Mouse (Mus musculus) forebrain, postnatal 0 days (tissue): ENCODE data around the gene Vps35l. TPM values are rescaled to one million over a fixed set of nuclear protein-coding genes. Genes with fewer than 3 reads are reported as not detected.

ENCODE experiments used
- ATAC-seq: fragments of 200-750 bp; cut with Nextera tagmentation; 2 replicates; pipeline ENCODE4 v1.8.0; 2017; ENCODE audit warnings: mild to moderate bottlenecking, moderate library complexity
- DNase-seq: peaks from one replicate; pipeline ENCODE4 v3.0.0-alpha.2; 2015
- H3K27ac ChIP-seq: fragments of 300-500 bp; sonication (generic); 2 replicates; pipeline ENCODE4 v1.5.1; 2014; ENCODE audit warnings: low read depth, mild to moderate bottlenecking, antibody characterized with exemption, low read length, moderate library complexity, mixed read lengths
- H3K27me3 ChIP-seq: fragments of 300-500 bp; sonication (generic); 2 replicates; pipeline ENCODE4 v1.6.1; 2014; ENCODE audit warnings: mild to moderate bottlenecking, low read length, mixed read lengths; ENCODE audit not compliant: insufficient read depth
- H3K36me3 ChIP-seq: fragments of 300-500 bp; sonication (generic); 2 replicates; pipeline ENCODE4 v1.6.1; 2014; ENCODE audit warnings: mild to moderate bottlenecking, moderate library complexity; ENCODE audit not compliant: insufficient read depth
- H3K4me1 ChIP-seq: fragments of 300-500 bp; sonication (generic); 2 replicates; pipeline ENCODE4 v1.6.1; 2014; ENCODE audit warnings: antibody characterized with exemption; ENCODE audit not compliant: insufficient read depth
- H3K4me2 ChIP-seq: fragments of 300-500 bp; sonication (generic); 2 replicates; pipeline ENCODE4 v1.6.1; 2014; ENCODE audit warnings: low read depth, mild to moderate bottlenecking, moderate library complexity
- H3K4me3 ChIP-seq: fragments of 300-500 bp; sonication (generic); 2 replicates; pipeline ENCODE4 v1.5.1; 2014; ENCODE audit warnings: low read depth, low read length, mixed read lengths
- H3K9ac ChIP-seq: fragments of 300-500 bp; sonication (generic); 2 replicates; pipeline ENCODE4 v1.6.1; 2014; ENCODE audit warnings: mild to moderate bottlenecking
- H3K9me3 ChIP-seq: fragments of 300-500 bp; sonication (generic); 2 replicates; pipeline ENCODE4 v1.6.1; 2016; ENCODE audit warnings: low read length
- CTCF ChIP-seq: sonication (generic); IDR thresholded peaks from 2 replicates; pipeline ENCODE4 v1.5.1; 2016; ENCODE audit warnings: antibody characterized with exemption, control low read depth, low read depth
- WGBS: fragments of 180-500 bp; shearing (Covaris S2); extraction: QIAGEN DNeasy Blood & Tissue Kit; methylation state at CpG from one replicate; pipeline ENCODE4 v1.1.7; 2014; 5-methylcytosine and 5-hydroxymethylcytosine counted together
- polyA plus RNA-seq: library from polyadenylated mRNA; unstranded; fragments of >200 nt; fragmentation: Nextera tagmentation; extraction: Ambion mirVana; gene quantifications from 2 replicates; pipeline ENCODE4 v1.2.1, GENCODE M21; 2015
- total RNA-seq: library from RNA; depleted of rRNA; stranded (reverse); fragments of >200 nt; gene quantifications from 2 replicates; pipeline ENCODE4 v1.2.3, GENCODE M21; 2014; rRNA removed

Gene Vps35l
- total RNA-seq (89.7 and 105 TPM in 2 replicates), polyA plus RNA-seq (85.9 and 94.5 TPM in 2 replicates)

DNA sequence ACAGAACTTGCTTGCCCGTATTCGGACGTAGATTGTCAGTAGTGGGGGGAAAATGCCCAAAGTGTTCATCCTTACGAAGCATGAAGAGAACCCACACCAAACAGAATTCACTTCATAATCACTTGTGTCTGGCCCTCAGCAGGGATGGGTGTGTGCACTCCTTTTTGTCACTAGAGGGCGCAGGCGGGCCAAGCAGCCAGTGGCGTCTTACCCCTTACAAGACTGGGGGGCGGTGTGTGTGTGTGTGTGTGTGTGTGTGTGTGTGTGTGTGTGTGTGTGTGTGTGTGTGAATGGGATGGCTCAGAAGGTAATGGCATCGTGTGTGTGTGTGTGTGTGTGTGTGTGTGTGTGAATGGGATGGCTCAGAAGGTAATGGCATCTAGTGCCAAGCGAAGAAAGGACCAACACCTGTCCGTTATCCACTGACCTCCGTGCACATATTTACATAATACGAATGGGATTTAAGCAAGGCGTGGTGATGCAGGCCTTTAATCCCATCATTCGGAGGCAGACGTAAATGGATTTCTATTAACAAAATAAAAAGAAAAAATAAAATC, at the start of gene Vps35l:
TSS of gene Vps35l (plus strand) at position 252 of the 557 bp plus-strand sequence.
- no peaks in the 10 kb centered on the region for H3K9me3 ChIP-seq
- TF ChIP-seq CTCF, result peak; percentile 96
- under 1% methylated on average over 15 of the region's 16 CpGs for WGBS
- ATAC-seq (peak; percentile 90), DNase-seq (peak; percentile 93)
- H3K4me2 ChIP-seq, result peak within 1 kb of the TSS; percentile 68
- H3K27ac ChIP-seq, result peak within 1 kb of the TSS; percentile 93
- peak within 1 kb of the TSS; percentile 86 for H3K9ac ChIP-seq
- H3K36me3 ChIP-seq, result peaks cover 15% of the 10 kb centered on the region
- H3K27me3 ChIP-seq, result no peaks in the 10 kb centered on the region
- H3K4me3 ChIP-seq, result peak within 1 kb of the TSS; percentile 90
- H3K4me1 ChIP-seq, result 0 out of 2 replicates have a peak, but pooled peaks cover 9% of the 10 kb centered on the region

DNA sequence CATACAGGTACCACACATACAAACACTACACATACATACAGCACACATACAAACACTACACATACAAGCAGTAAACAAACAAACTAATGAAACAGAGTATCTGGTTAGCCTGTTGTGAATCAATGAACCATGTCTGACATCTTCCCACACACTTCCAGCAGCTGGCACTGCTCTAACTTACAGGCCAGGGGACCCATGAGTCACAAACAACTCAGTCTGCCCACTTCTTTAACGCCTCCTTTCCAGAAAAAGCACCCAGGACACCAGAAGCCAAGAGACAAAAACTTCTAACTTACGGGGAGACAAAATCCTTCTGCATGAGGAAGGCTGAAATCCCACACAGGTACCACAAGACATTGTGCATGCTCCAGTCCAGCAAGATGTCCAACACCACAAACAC, 48.7 kb upstream of the Vps35l start:
- H3K4me2 ChIP-seq, result no peak overlapping the region
- 96% methylated on average over 2 of the region's 2 CpGs for WGBS
- peaks cover 81% of the 10 kb centered on the region for H3K36me3 ChIP-seq
- no peak overlapping the region for H3K9ac ChIP-seq
- ATAC-seq, result no peak
- H3K27me3 ChIP-seq, result no peaks in the 10 kb centered on the region
- TF ChIP-seq CTCF, result no peak
- H3K4me1 ChIP-seq, result no peaks in the 10 kb centered on the region
- DNase-seq, result no peak
- no peak overlapping the region for H3K27ac ChIP-seq
- no peak overlapping the region for H3K4me3 ChIP-seq
- H3K9me3 ChIP-seq, result no peaks in the 10 kb centered on the region

DNA sequence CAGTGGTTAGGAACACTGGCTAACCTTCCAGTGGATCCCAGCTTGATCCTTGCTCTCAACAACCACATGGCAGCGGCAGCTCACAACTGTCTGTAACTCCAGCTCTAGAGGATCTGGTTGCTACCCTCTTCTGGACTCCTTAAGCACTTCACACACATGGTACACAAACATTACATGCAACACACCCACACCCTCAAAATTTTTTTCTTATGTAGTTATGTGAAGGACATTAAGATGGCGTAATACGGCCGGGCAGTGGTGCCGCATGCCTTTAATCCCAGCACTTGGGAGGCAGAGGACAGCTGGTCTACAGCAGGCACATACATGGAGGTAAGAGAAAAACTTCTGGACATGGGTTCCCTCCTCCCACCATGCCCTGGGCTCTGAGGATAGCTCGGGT, 43.9 kb upstream of the Vps35l start:
- no peak overlapping the region for H3K4me2 ChIP-seq
- H3K4me3 ChIP-seq, result no peak overlapping the region
- TF ChIP-seq CTCF, result no peak
- H3K9me3 ChIP-seq, result no peaks in the 10 kb centered on the region
- no peak for ATAC-seq
- 94% methylated on average over 6 of the region's 6 CpGs for WGBS
- no peaks in the 10 kb centered on the region for H3K27me3 ChIP-seq
- H3K27ac ChIP-seq, result no peak overlapping the region
- no peak overlapping the region for H3K9ac ChIP-seq
- peaks cover 70% of the 10 kb centered on the region for H3K36me3 ChIP-seq
- H3K4me1 ChIP-seq, result no peaks in the 10 kb centered on the region
- no peak for DNase-seq

DNA sequence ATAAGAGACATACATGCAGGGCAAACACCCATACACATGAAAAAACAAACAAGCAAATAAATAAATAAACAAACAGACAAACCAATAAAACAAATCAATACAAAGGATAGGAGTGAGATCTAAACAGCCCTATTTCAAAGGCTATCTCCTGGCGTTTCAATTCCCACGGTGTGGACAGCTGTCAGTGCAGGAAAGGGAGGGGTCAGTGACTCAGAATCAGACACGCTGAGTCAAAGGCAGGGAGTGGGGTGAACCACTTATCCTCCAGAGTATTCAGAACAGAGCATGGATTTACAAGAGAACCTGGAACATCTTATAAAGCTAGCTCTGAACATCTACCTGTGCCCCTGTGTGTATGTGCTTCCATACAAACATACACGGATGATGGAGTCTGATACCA, 42.9 kb upstream of the Vps35l start:
- DNase-seq, result no peak
- H3K9ac ChIP-seq, result no peak overlapping the region
- H3K27ac ChIP-seq, result no peak overlapping the region
- H3K4me2 ChIP-seq, result no peak overlapping the region
- H3K27me3 ChIP-seq, result no peaks in the 10 kb centered on the region
- H3K36me3 ChIP-seq, result peaks cover 60% of the 10 kb centered on the region
- no peaks in the 10 kb centered on the region for H3K4me1 ChIP-seq
- WGBS, result 80% methylated on average over 4 of the region's 4 CpGs
- no peak for ATAC-seq
- no peaks in the 10 kb centered on the region for H3K9me3 ChIP-seq
- no peak overlapping the region for H3K4me3 ChIP-seq
- TF ChIP-seq CTCF, result no peak

DNA sequence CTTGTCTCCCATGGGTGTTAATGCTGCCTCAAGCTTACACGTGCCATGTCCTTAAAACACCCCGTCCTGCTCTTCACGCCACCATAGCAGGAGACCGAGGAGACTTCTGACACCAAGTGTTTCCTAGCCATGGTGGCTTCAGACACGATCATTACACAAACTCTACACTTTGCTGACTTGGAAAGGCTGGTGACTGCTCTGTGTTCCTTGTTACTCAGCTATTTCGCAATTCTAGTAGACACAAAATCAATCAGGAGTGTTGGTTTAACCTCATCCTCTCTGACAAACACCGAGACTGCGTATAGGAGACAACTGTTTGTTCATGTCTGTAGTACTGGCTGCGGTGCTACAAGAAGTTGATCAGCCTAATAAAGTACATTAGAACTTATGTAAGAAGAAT, 41.1 kb upstream of the Vps35l start:
- no peaks in the 10 kb centered on the region for H3K9me3 ChIP-seq
- H3K27ac ChIP-seq, result no peak overlapping the region
- no peak overlapping the region for H3K4me3 ChIP-seq
- TF ChIP-seq CTCF, result no peak
- H3K4me2 ChIP-seq, result no peak overlapping the region
- WGBS, result 96% methylated on average over 9 of the region's 9 CpGs
- H3K27me3 ChIP-seq, result no peaks in the 10 kb centered on the region
- peaks cover 48% of the 10 kb centered on the region for H3K36me3 ChIP-seq
- H3K9ac ChIP-seq, result no peak overlapping the region
- DNase-seq (no peak), ATAC-seq (no peak)
- H3K4me1 ChIP-seq, result 0 out of 2 replicates have a peak, but pooled peaks cover 7% of the 10 kb centered on the region

DNA sequence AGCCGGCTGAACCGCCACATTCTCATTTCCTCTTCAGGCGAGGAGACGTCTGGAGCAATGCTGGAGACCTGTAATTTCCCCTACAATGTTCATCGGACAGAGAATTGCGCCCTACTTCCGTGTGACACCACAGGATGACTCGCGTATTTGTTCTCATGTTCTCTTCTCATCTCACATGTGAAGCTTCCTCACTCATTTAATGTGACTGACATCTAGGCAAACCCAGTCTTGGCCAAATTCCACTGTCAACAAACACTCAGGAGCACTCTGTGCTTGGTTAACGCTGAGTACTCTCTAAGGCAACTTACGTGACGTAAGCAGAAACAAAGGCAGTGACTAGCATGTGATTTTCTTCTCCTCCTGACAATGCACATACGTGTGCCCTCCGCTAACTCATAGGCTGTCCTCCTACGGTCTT, 36.9 kb upstream of the Vps35l start:
- H3K4me3 ChIP-seq, result no peak overlapping the region
- WGBS, result 83% methylated on average over 15 of the region's 15 CpGs
- DNase-seq (no peak), ATAC-seq (no peak)
- H3K27ac ChIP-seq, result no peak overlapping the region
- peaks cover 9% of the 10 kb centered on the region; the same call in 1 of the 2 replicates for H3K36me3 ChIP-seq
- TF ChIP-seq CTCF, result no peak
- H3K4me2 ChIP-seq, result no peak overlapping the region
- H3K9me3 ChIP-seq, result no peaks in the 10 kb centered on the region
- peaks cover 22% of the 10 kb centered on the region for H3K4me1 ChIP-seq
- no peak overlapping the region for H3K9ac ChIP-seq
- H3K27me3 ChIP-seq, result no peaks in the 10 kb centered on the region

DNA sequence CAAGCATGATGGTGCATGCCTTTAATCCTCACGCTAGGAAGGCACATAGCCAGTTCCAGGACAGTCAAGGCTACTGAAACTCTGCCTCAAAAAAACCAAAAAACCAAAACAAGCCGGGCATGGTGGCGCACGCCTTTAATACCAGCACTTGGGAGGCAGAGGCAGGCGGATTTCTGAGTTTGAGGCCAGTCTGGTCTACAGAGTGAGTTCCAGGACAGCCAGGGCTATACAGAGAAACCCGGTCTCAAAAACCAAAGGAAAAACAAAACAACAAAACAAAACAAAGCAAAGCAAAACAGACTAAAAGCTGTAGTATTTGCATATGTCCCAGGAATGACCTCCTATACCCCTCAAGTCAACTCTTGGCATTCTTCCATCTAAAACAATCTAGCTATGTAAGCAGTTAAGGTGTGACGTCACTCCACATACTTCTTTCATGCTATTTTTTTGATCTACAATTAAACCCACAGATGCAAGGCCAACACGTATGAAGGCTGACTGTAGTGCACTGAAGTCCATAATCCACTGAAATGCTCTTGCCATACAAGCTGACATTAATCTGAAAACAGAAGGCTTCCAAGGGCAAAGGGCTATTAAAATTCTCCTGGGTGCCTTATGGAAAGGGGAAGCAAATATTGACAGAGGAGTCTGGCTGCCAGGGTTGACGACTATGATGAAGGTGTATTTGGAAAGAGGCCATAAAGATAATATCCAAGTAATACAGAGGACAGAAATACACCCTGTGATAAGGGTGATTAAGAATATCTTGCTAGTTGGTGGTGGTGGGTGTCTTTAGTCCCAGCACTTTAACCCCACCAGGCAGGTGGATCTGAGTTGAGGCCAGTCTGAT, 35.8 kb upstream of the Vps35l start:
- Histone ChIP-seq H3K9ac (peak overlapping the region; percentile 93), H3K27me3 (no peaks in the 10 kb centered on the region), H3K27ac (0 out of 2 replicates have a peak overlapping the region, but pooled peaks have one; percentile 94), H3K4me2 (peak overlapping the region; percentile 63), H3K4me3 (peak overlapping the region; percentile 86), H3K9me3 (no peaks in the 10 kb centered on the region), H3K36me3 (no peaks in the 10 kb centered on the region; the same call in 1 of the 2 replicates), H3K4me1 (peaks cover 22% of the 10 kb centered on the region)
- ATAC-seq, result no peak
- DNase-seq, result no peak
- 68% methylated on average over 9 of the region's 9 CpGs for WGBS
- no peak for TF ChIP-seq CTCF
